Mouse (Mus musculus): ENCODE measurements at regions not wholly inside any gene's neighbourhood (a gene's known extent, or its start where the extent isn't known, plus 50 kb on each side); places are given as distances from the start of the nearest gene placed in this dataset.

GRCm38 (mm10) chr3:115622300-115622699, 92.6 kb downstream of the S1pr1 start:
- peak; percentile 38 to 63 for DNase-seq (ENCODE audit: low spot score in 2 of 2)
- peak overlapping the region; percentile 51; the same call in 1 of the 2 replicates for H3K27ac ChIP-seq
- peak; percentile 62 for TF ChIP-seq CTCF (conservative IDR thresholded peaks at IDR 0.05)
- H3K4me3 ChIP-seq, result no peak overlapping the region

GRCm38 (mm10) chr3:115619970-115620369, 94.9 kb downstream of the S1pr1 start:
- DNase-seq (ENCODE audit: low spot score in 2 of 2), result no peak
- no peak overlapping the region for H3K4me3 ChIP-seq

GRCm38 (mm10) chr3:115615994-115616598, 98.8 kb downstream of the S1pr1 start:
- Histone ChIP-seq H3K4me3 (no peak overlapping the region), H3K27ac (no peak overlapping the region)
- peak; percentile 13 to 53 for DNase-seq (ENCODE audit: low spot score in 2 of 2)
- peak; percentile 77 for TF ChIP-seq CTCF (conservative IDR thresholded peaks at IDR 0.05)

More at GRCm38 (mm10) chr3:115619970-115620369, 94.9 kb downstream of the S1pr1 start:
- no peak for TF ChIP-seq CTCF (conservative IDR thresholded peaks at IDR 0.05)
- H3K27ac ChIP-seq, result no peak overlapping the region

GRCm38 (mm10) chr3:115612859-115613258, 102.0 kb downstream of the S1pr1 start:
- no peak overlapping the region for H3K27ac ChIP-seq
- TF ChIP-seq CTCF (conservative IDR thresholded peaks at IDR 0.05), result no peak
- H3K4me3 ChIP-seq, result no peak overlapping the region
- DNase-seq (ENCODE audit: low spot score in 2 of 2), result no peak

- DNase-seq (ENCODE audit: low spot score in 2 of 2), result no peak
- TF ChIP-seq CTCF (conservative IDR thresholded peaks at IDR 0.05), result no peak
- Histone ChIP-seq H3K27ac (no peak overlapping the region), H3K4me3 (no peak overlapping the region)
Observed at GRCm38 (mm10) chr3:115608087-115608486, 106.8 kb downstream of the S1pr1 start.

- H3K27ac ChIP-seq, result no peak overlapping the region
- no peak for TF ChIP-seq CTCF (conservative IDR thresholded peaks at IDR 0.05)
- no peak overlapping the region for H3K4me3 ChIP-seq
- no peak for DNase-seq (ENCODE audit: low spot score in 2 of 2)
Observed at GRCm38 (mm10) chr3:115604734-115605279, 110.1 kb downstream of the S1pr1 start.

GRCm38 (mm10) chr3:115604267-115604666, 110.6 kb downstream of the S1pr1 start:
- TF ChIP-seq CTCF (conservative IDR thresholded peaks at IDR 0.05), result no peak
- H3K27ac ChIP-seq, result no peak overlapping the region
- no peak overlapping the region for H3K4me3 ChIP-seq
- DNase-seq (ENCODE audit: low spot score in 2 of 2), result peak in 1 of 2 experiments; percentile 23

- H3K4me3 ChIP-seq, result no peak overlapping the region
- H3K27ac ChIP-seq, result no peak overlapping the region
- no peak for DNase-seq (ENCODE audit: low spot score in 2 of 2)
- no peak for TF ChIP-seq CTCF (conservative IDR thresholded peaks at IDR 0.05)
Observed at GRCm38 (mm10) chr3:115603803-115604202, 111.1 kb downstream of the S1pr1 start.

GRCm38 (mm10) chr3:115599281-115599680, 115.6 kb downstream of the S1pr1 start:
- no peak for TF ChIP-seq CTCF (conservative IDR thresholded peaks at IDR 0.05)
- H3K4me3 ChIP-seq, result no peak overlapping the region
- DNase-seq (ENCODE audit: low spot score in 2 of 2), result no peak
- H3K27ac ChIP-seq, result peak overlapping the region; percentile 18; the same call in 1 of the 2 replicates

GRCm38 (mm10) chr3:115596523-115596922, 118.3 kb downstream of the S1pr1 start:
- no peak overlapping the region for H3K4me3 ChIP-seq
- H3K27ac ChIP-seq, result no peak overlapping the region
- peak in 1 of 2 experiments; percentile 72 for DNase-seq (ENCODE audit: low spot score in 2 of 2)
- peak; percentile 91 for TF ChIP-seq CTCF (conservative IDR thresholded peaks at IDR 0.05)

GRCm38 (mm10) chr3:115590716-115591115, 124.2 kb downstream of the S1pr1 start:
- no peak for DNase-seq (ENCODE audit: low spot score in 2 of 2)
- no peak overlapping the region for H3K4me3 ChIP-seq
- no peak overlapping the region for H3K27ac ChIP-seq
- no peak for TF ChIP-seq CTCF (conservative IDR thresholded peaks at IDR 0.05)

- DNase-seq (ENCODE audit: low spot score in 2 of 2), result no peak
- H3K4me3 ChIP-seq, result no peak overlapping the region
- H3K27ac ChIP-seq, result no peak overlapping the region
- no peak for TF ChIP-seq CTCF (conservative IDR thresholded peaks at IDR 0.05)
Observed at GRCm38 (mm10) chr3:115588585-115588984, 126.3 kb downstream of the S1pr1 start.

GRCm38 (mm10) chr3:115580131-115580932, 134.5 kb downstream of the S1pr1 start:
- peak; percentile 15 to 22 for DNase-seq (ENCODE audit: low spot score in 2 of 2)
- TF ChIP-seq CTCF (conservative IDR thresholded peaks at IDR 0.05), result no peak
- H3K4me3 ChIP-seq, result no peak overlapping the region
- peak overlapping the region; percentile 8; the same call in 1 of the 2 replicates for H3K27ac ChIP-seq
